Mouse (Mus musculus) embryonic fibroblast, embryonic 13.5 days (primary cell): ENCODE results near the gene 1520401A03Rik.

Experiments
- CTCF ChIP-seq: IDR thresholded peaks from 2 replicates; pipeline ENCODE4 v1.5.1; 2011; ENCODE audit warnings: mild to moderate bottlenecking, control low read depth, low read length, moderate library complexity, borderline replicate concordance; ENCODE audit not compliant: insufficient read depth
- POLR2A ChIP-seq: IDR thresholded peaks from 2 replicates; pipeline ENCODE4 v1.6.1; 2011; ENCODE audit warnings: low read depth, mild to moderate bottlenecking, control low read depth, low read length, moderate library complexity

DNA sequence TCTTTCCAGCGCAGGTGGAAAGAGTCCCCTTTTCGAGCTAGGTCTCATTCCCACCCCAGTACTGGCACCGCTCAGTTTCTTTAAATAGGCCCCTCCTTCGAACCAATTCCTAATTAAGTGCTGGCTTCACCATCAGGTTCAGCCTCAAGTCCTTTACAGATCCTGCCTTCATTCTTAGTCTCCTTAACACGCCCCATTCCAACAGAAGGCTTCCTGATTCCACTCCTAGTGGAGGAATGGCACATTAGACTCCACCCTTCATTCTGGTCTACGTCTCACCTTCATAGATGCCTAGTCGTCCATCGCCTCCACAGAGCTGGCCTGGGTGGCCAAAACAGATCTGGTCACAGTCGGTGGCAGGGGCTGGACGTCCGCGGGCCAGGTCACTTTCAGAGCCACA, 20.4 kb upstream of the 1520401A03Rik start:
- TF ChIP-seq POLR2A = no peak
- TF ChIP-seq CTCF = no peak
